Mouse (Mus musculus) midbrain, embryonic 11.5 days (tissue): ENCODE measurements at regions not wholly inside any gene's neighbourhood (a gene's known extent, or its start where the extent isn't known, plus 50 kb on each side); places are given as distances from the start of the nearest gene placed in this dataset.
A peak's percentile ranks its signal among the peaks of the same experiment; 100 is the strongest.

Experiments used
- ATAC-seq: fragments of 200-750 bp; cut with Nextera tagmentation; 2 replicates; pipeline ENCODE4 v1.8.0; 2017; ENCODE audit warnings: moderate TSS enrichment, moderate library complexity; ENCODE audit not compliant: low FRiP score
- DNase-seq: peaks from one replicate; pipeline ENCODE4 v3.0.0; 2015; ENCODE audit warnings: low spot score; ENCODE audit errors: missing footprints
- H3K27ac ChIP-seq: fragments of 300-500 bp; sonication (generic); 2 replicates; pipeline ENCODE4 v1.5.1; 2014; ENCODE audit warnings: low read depth, low read length
- H3K27me3 ChIP-seq: fragments of 300-500 bp; sonication (generic); 2 replicates; pipeline ENCODE4 v1.6.1; 2014; ENCODE audit warnings: mild to moderate bottlenecking, low read length, moderate library complexity, mixed read lengths; ENCODE audit not compliant: control insufficient read depth, insufficient read depth
- H3K36me3 ChIP-seq: fragments of 300-500 bp; sonication (generic); 2 replicates; pipeline ENCODE4 v1.6.1; 2014; ENCODE audit warnings: mild to moderate bottlenecking, low read length, moderate library complexity, mixed read lengths; ENCODE audit not compliant: control insufficient read depth, insufficient read depth
- H3K4me1 ChIP-seq: fragments of 300-500 bp; sonication (generic); 2 replicates; pipeline ENCODE4 v1.6.1; 2014; ENCODE audit warnings: low read length; ENCODE audit not compliant: control insufficient read depth, insufficient read depth
- H3K4me2 ChIP-seq: fragments of 300-500 bp; sonication (generic); 2 replicates; pipeline ENCODE4 v1.6.1; 2014; ENCODE audit warnings: mild to moderate bottlenecking, moderate library complexity
- H3K4me3 ChIP-seq: fragments of 300-500 bp; sonication (generic); 2 replicates; pipeline ENCODE4 v1.5.1; 2014; ENCODE audit warnings: low read depth, low read length
- H3K9ac ChIP-seq: fragments of 300-500 bp; sonication (generic); 2 replicates; pipeline ENCODE4 v1.6.1; 2014; ENCODE audit warnings: low read length
- H3K9me3 ChIP-seq: fragments of 300-500 bp; sonication (generic); 2 replicates; pipeline ENCODE4 v1.6.1; 2016; ENCODE audit warnings: low read length; ENCODE audit not compliant: control insufficient read depth
- WGBS: fragments of 180-500 bp; shearing (Covaris S2); extraction: QIAGEN DNeasy Blood & Tissue Kit; methylation state at CpG from one replicate; pipeline ENCODE4 v1.1.7; 2014; 5-methylcytosine and 5-hydroxymethylcytosine counted together

DNA sequence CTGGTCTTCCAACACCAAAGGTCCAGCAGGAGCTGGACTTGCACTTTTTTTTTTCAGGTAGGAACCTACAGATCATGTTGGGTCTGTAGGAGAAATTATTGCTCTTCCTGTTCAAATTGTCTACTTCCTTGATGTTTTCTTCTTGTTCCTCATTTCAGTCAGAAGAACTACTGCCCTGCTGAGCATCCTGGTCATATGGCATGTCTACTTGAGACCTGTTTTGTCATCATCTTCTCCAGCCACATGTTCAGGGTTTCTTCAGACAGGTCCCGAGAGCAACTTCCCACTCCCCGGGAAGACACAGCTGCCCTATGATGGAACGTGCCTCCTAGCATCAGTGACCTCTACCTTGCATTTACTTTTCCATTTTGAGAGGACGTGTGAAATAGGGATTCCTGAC is 132.6 kb upstream of the Klf4 start:
- no peak overlapping the region for H3K4me3 ChIP-seq
- whole genome bisulfite sequencing, result 87% methylated on average over 4 of the region's 4 CpGs
- no peak overlapping the region for H3K27ac ChIP-seq
- no peak for ATAC-seq
- no peak overlapping the region for H3K4me2 ChIP-seq
- no peak for DNase-seq
- no peak overlapping the region for H3K9ac ChIP-seq
- no peaks in the 10 kb centered on the region for H3K27me3 ChIP-seq
- H3K9me3 ChIP-seq, result no peaks in the 10 kb centered on the region
- H3K36me3 ChIP-seq, result no peaks in the 10 kb centered on the region
- H3K4me1 ChIP-seq, result no peaks in the 10 kb centered on the region

GRCm38 (mm10) chr4:55663856-55664255 is 131.6 kb upstream of the Klf4 start:
- Histone ChIP-seq H3K4me1 (no peaks in the 10 kb centered on the region), H3K4me2 (no peak overlapping the region), H3K4me3 (no peak overlapping the region), H3K27me3 (no peaks in the 10 kb centered on the region), H3K9me3 (no peaks in the 10 kb centered on the region), H3K27ac (no peak overlapping the region), H3K36me3 (no peaks in the 10 kb centered on the region), H3K9ac (no peak overlapping the region)
- ATAC-seq (no peak), DNase-seq (no peak)
- WGBS, result 43% methylated on average over 5 of the region's 5 CpGs

GRCm38 (mm10) chr4:55662041-55662440 is 129.8 kb upstream of the Klf4 start:
- no peak overlapping the region for H3K27ac ChIP-seq
- H3K27me3 ChIP-seq, result no peaks in the 10 kb centered on the region
- 75% methylated on average over 5 of the region's 5 CpGs for whole genome bisulfite sequencing
- H3K9me3 ChIP-seq, result no peaks in the 10 kb centered on the region
- ATAC-seq (no peak), DNase-seq (no peak)
- no peak overlapping the region for H3K9ac ChIP-seq
- H3K4me2 ChIP-seq, result no peak overlapping the region
- no peak overlapping the region for H3K4me3 ChIP-seq
- no peaks in the 10 kb centered on the region for H3K4me1 ChIP-seq
- no peaks in the 10 kb centered on the region for H3K36me3 ChIP-seq

DNA sequence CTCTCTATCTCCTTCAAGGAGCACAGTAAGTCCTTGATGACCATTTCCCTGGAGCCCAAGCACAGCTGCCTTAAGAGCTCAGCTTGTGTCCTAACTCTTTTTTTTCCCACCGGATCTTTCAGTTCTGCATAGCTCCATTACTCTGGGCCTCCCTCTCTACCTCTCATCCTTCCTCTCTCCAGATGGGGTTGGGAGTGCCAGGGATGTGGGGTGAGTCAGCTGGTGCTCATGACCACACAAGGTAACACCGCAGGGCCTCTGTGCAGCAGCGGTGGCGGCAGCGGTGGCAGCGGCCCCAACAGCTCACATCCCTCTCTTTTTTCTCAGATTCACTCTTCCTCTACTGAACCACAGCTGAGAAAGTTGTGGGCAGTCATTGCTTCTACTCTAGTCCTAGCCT is 126.6 kb upstream of the Klf4 start:
- H3K9me3 ChIP-seq, result no peaks in the 10 kb centered on the region
- H3K4me3 ChIP-seq, result no peak overlapping the region
- H3K4me1 ChIP-seq, result no peaks in the 10 kb centered on the region
- no peak overlapping the region for H3K27ac ChIP-seq
- H3K27me3 ChIP-seq, result no peaks in the 10 kb centered on the region
- H3K36me3 ChIP-seq, result no peaks in the 10 kb centered on the region
- WGBS, result 94% methylated on average over 6 of the region's 6 CpGs
- ATAC-seq (no peak), DNase-seq (no peak)
- H3K4me2 ChIP-seq, result no peak overlapping the region
- no peak overlapping the region for H3K9ac ChIP-seq

GRCm38 (mm10) chr4:55655329-55655728 is 123.1 kb upstream of the Klf4 start:
- peaks cover 8% of the 10 kb centered on the region; the same call in 1 of the 2 replicates for H3K4me1 ChIP-seq
- H3K36me3 ChIP-seq, result no peaks in the 10 kb centered on the region
- H3K9me3 ChIP-seq, result no peaks in the 10 kb centered on the region
- H3K27me3 ChIP-seq, result no peaks in the 10 kb centered on the region; the same call in 1 of the 2 replicates
- H3K9ac ChIP-seq, result no peak overlapping the region
- ATAC-seq, result no peak
- H3K27ac ChIP-seq, result no peak overlapping the region
- 87% methylated on average over 2 of the region's 2 CpGs for whole genome bisulfite sequencing
- DNase-seq, result no peak
- no peak overlapping the region for H3K4me2 ChIP-seq
- no peak overlapping the region for H3K4me3 ChIP-seq

- H3K27me3 ChIP-seq, result no peaks in the 10 kb centered on the region; the same call in 1 of the 2 replicates
- ATAC-seq, result no peak
- peaks cover 10% of the 10 kb centered on the region; the same call in 1 of the 2 replicates for H3K4me1 ChIP-seq
- H3K36me3 ChIP-seq, result no peaks in the 10 kb centered on the region
- no peak overlapping the region for H3K9ac ChIP-seq
- no peak overlapping the region for H3K4me2 ChIP-seq
- H3K27ac ChIP-seq, result no peak overlapping the region
- WGBS, result 82% methylated on average over 5 of the region's 5 CpGs
- no peak for DNase-seq
- H3K4me3 ChIP-seq, result no peak overlapping the region
- H3K9me3 ChIP-seq, result no peaks in the 10 kb centered on the region
Observed at GRCm38 (mm10) chr4:55652628-55653027, 120.4 kb upstream of the Klf4 start.

DNA sequence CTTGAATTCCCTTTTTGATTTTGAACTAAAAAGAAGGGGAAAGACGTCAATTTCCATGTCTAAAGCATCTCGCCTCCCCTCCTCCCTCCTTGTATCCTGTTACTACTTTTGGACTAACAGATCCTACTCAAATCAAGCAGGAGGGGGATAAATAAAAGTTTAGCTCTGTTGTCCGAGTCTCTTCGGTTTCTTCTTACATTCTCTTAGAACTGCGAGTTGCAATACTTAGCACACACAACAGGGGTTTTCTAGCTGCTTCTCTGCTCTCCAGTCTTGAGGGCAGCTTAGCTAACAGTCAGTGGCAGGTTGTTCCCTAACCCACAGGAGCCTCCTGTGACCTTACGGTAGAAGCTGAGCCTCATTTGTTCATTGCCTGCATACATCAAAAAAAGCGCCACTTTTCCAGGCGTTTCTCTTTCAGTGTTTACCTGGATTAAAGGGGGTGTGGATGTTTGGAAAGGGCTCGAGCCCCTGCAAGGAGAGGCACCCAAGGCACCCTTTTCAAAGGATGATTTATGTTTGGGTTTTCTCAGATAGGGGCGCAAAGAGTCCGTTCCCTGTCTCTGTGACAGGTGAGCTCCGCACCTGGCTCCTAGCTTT is 119.6 kb upstream of the Klf4 start:
- ATAC-seq, result no peak
- Histone ChIP-seq H3K4me2 (peak overlapping the region; percentile 85), H3K9me3 (no peaks in the 10 kb centered on the region), H3K27me3 (no peaks in the 10 kb centered on the region; the same call in 1 of the 2 replicates), H3K9ac (peak overlapping the region; percentile 80), H3K36me3 (no peaks in the 10 kb centered on the region), H3K4me1 (peaks cover 10% of the 10 kb centered on the region; the same call in 1 of the 2 replicates), H3K27ac (no peak overlapping the region; the same call in 1 of the 2 replicates), H3K4me3 (peak overlapping the region; percentile 53)
- 14% methylated on average over 12 of the region's 12 CpGs for WGBS
- peak; percentile 95 for DNase-seq

DNA sequence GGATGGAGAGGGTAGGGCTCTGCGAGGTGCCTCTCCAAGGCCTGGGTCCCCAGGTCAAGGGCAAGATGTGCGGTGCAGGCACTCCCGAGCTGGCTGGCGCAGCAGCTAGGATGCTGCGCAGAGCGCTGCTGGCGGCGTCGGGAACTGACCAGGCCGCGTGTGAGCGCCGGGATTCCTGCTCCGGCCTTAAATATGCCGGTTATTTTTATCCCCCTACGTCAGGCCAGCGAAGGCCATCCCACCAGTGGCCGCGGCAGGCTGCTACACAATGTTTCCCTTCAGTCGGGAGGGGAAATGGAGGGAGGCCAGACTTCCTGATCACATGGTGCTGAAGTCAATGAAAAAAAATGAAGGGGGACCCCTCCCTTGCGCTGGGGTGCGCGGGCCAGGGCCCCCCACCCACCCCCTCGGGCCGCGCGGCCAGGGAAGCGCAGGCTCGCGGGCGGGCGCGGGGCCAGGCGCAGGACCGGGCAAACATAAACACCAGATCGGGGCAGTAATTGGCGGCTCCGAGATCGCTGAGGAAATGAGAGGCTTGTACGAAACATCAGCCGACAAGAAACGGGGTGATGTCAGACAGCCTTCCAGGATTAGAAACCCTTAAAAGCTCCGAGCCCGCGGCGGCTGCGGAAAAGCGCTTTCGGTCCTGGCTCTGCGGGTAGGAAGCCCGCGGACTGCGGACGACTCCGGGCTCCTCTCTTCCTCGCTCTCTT is 118.9 kb upstream of the Klf4 start:
- Histone ChIP-seq H3K4me1 (peaks cover 10% of the 10 kb centered on the region; the same call in 1 of the 2 replicates), H3K27ac (peak overlapping the region; percentile 68), H3K4me3 (peak overlapping the region; percentile 53), H3K9ac (peak overlapping the region; percentile 80), H3K27me3 (no peaks in the 10 kb centered on the region; the same call in 1 of the 2 replicates), H3K36me3 (no peaks in the 10 kb centered on the region), H3K9me3 (no peaks in the 10 kb centered on the region), H3K4me2 (peak overlapping the region; percentile 85)
- DNase-seq (peak; percentile 96), ATAC-seq (peak; percentile 90)
- under 1% methylated on average over 54 of the region's 56 CpGs for WGBS

GRCm38 (mm10) chr4:55650186-55650585 is 117.9 kb upstream of the Klf4 start:
- Histone ChIP-seq H3K9ac (no peak overlapping the region; the same call in 1 of the 2 replicates), H3K4me2 (no peak overlapping the region), H3K27ac (no peak overlapping the region), H3K9me3 (no peaks in the 10 kb centered on the region), H3K4me1 (peaks cover 10% of the 10 kb centered on the region; the same call in 1 of the 2 replicates), H3K4me3 (no peak overlapping the region), H3K27me3 (no peaks in the 10 kb centered on the region; the same call in 1 of the 2 replicates), H3K36me3 (no peaks in the 10 kb centered on the region)
- ATAC-seq, result peak; percentile 13; the same call in 1 of the 2 replicates
- WGBS, result 68% methylated on average over 7 of the region's 7 CpGs
- DNase-seq, result no peak
